Mouse (Mus musculus): ENCODE results near the gene Itgal. TPM values are rescaled to one million over a fixed set of nuclear protein-coding genes. Genes with fewer than 3 reads are reported as not detected.
A peak's percentile ranks its signal among the peaks of the same experiment; 100 is the strongest.

Gene Itgal
- polyA plus RNA-seq, 1 experiment, result 0.07 TPM

GRCm38 (mm10) chr7:127255965-127256364 is 40.1 kb upstream of the Itgal start:
- Histone ChIP-seq H3ac (ENCODE audit: control insufficient read depth, insufficient read length, low read depth) (no peak overlapping the region), H3K4me3 (ENCODE audit: insufficient read depth, poor library complexity, severe bottlenecking) (no peak overlapping the region), H3K79me3 (ENCODE audit: low read depth) (peaks cover 5% of the 10 kb centered on the region), H3K79me2 (ENCODE audit: control insufficient read depth, insufficient read depth) (peaks cover 17% of the 10 kb centered on the region), H3K27me3 (ENCODE audit: control insufficient read depth, insufficient read depth, insufficient read length) (no peaks in the 10 kb centered on the region), H3K36me3 (ENCODE audit: control insufficient read depth, insufficient read depth) (peaks cover 13% of the 10 kb centered on the region)
- no peak for TF ChIP-seq CTCF (IDR thresholded peaks at IDR 0.05; ENCODE audit: control insufficient read depth, insufficient read depth, insufficient read length)
- TF ChIP-seq CEBPB (IDR thresholded peaks at IDR 0.05; ENCODE audit: low read depth), result no peak
- no peak for TF ChIP-seq MYOD1 (IDR thresholded peaks at IDR 0.05; ENCODE audit: control insufficient read depth, insufficient read length, low read depth)

GRCm38 (mm10) chr7:127256518-127256917 is 39.5 kb upstream of the Itgal start:
- TF ChIP-seq MYOD1 (IDR thresholded peaks at IDR 0.05; ENCODE audit: control insufficient read depth, insufficient read length, low read depth), result no peak
- TF ChIP-seq MYOG (IDR thresholded peaks at IDR 0.05; ENCODE audit: control insufficient read depth, extremely low read depth, insufficient read length), result no peak
- no peak for TF ChIP-seq CTCF (IDR thresholded peaks at IDR 0.05; ENCODE audit: control insufficient read depth, insufficient read depth, insufficient read length)
- TF ChIP-seq CEBPB (IDR thresholded peaks at IDR 0.05; ENCODE audit: low read depth), result no peak
- TF ChIP-seq MAX (IDR thresholded peaks at IDR 0.05), result no peak
- no peak for TF ChIP-seq USF1 (IDR thresholded peaks at IDR 0.05; ENCODE audit: low read depth)
- no peak for TF ChIP-seq FOSL1 (IDR thresholded peaks at IDR 0.05; ENCODE audit: insufficient read depth, low read length, poor library complexity, severe bottlenecking)
- Histone ChIP-seq H3ac (ENCODE audit: control insufficient read depth, insufficient read length, low read depth) (no peak overlapping the region), H3K4me3 (ENCODE audit: insufficient read depth, poor library complexity, severe bottlenecking) (no peak overlapping the region), H3K36me3 (ENCODE audit: control insufficient read depth, insufficient read depth) (peaks cover 13% of the 10 kb centered on the region), H3K79me2 (ENCODE audit: control insufficient read depth, insufficient read depth) (peaks cover 17% of the 10 kb centered on the region), H3K79me3 (ENCODE audit: low read depth) (peaks cover 5% of the 10 kb centered on the region), H3K27me3 (ENCODE audit: control insufficient read depth, insufficient read depth, insufficient read length) (no peaks in the 10 kb centered on the region)

GRCm38 (mm10) chr7:127259186-127259905 is 36.7 kb upstream of the Itgal start:
- no peak for TF ChIP-seq MYOD1 (IDR thresholded peaks at IDR 0.05; ENCODE audit: control insufficient read depth, insufficient read length, low read depth)
- no peak for TF ChIP-seq CEBPB (IDR thresholded peaks at IDR 0.05; ENCODE audit: low read depth)
- no peak for TF ChIP-seq FOSL1 (IDR thresholded peaks at IDR 0.05; ENCODE audit: insufficient read depth, low read length, poor library complexity, severe bottlenecking)
- TF ChIP-seq CTCF (IDR thresholded peaks at IDR 0.05; ENCODE audit: control insufficient read depth, insufficient read depth, insufficient read length), result no peak
- no peak for TF ChIP-seq MAX (IDR thresholded peaks at IDR 0.05)
- no peak for TF ChIP-seq USF1 (IDR thresholded peaks at IDR 0.05; ENCODE audit: low read depth)
- TF ChIP-seq MYOG (IDR thresholded peaks at IDR 0.05; ENCODE audit: control insufficient read depth, extremely low read depth, insufficient read length), result no peak
- H3K79me3 ChIP-seq (ENCODE audit: low read depth), result peaks cover 5% of the 10 kb centered on the region
- peaks cover 13% of the 10 kb centered on the region for H3K36me3 ChIP-seq (ENCODE audit: control insufficient read depth, insufficient read depth)
- H3K4me3 ChIP-seq (ENCODE audit: insufficient read depth, poor library complexity, severe bottlenecking), result peak overlapping the region; percentile 61
- no peaks in the 10 kb centered on the region for H3K27me3 ChIP-seq (ENCODE audit: control insufficient read depth, insufficient read depth, insufficient read length)
- H3ac ChIP-seq (ENCODE audit: control insufficient read depth, insufficient read length, low read depth), result no peak overlapping the region
- peaks cover 17% of the 10 kb centered on the region for H3K79me2 ChIP-seq (ENCODE audit: control insufficient read depth, insufficient read depth)

GRCm38 (mm10) chr7:127260309-127261111 is 35.5 kb upstream of the Itgal start, which contains the start of gene Dctpp1:
Dctpp1 (minus strand) TSS chr7:127260709.
- H3ac ChIP-seq (ENCODE audit: control insufficient read depth, insufficient read length, low read depth), result peak within 1 kb of the TSS; percentile 71
- peaks cover 13% of the 10 kb centered on the region for H3K36me3 ChIP-seq (ENCODE audit: control insufficient read depth, insufficient read depth)
- H3K27me3 ChIP-seq (ENCODE audit: control insufficient read depth, insufficient read depth, insufficient read length), result no peaks in the 10 kb centered on the region
- H3K79me2 ChIP-seq (ENCODE audit: control insufficient read depth, insufficient read depth), result peaks cover 17% of the 10 kb centered on the region
- peaks cover 5% of the 10 kb centered on the region for H3K79me3 ChIP-seq (ENCODE audit: low read depth)
- TF ChIP-seq CTCF (IDR thresholded peaks at IDR 0.05; ENCODE audit: control insufficient read depth, insufficient read depth, insufficient read length) (peak; percentile 71), MAX (IDR thresholded peaks at IDR 0.05) (peak; percentile 82), MYOG (IDR thresholded peaks at IDR 0.05; ENCODE audit: control insufficient read depth, extremely low read depth, insufficient read length) (no peak)
- H3K4me3 ChIP-seq (ENCODE audit: insufficient read depth, poor library complexity, severe bottlenecking), result peak within 1 kb of the TSS; percentile 61

- H3K27me3 ChIP-seq (ENCODE audit: control insufficient read depth, insufficient read depth, insufficient read length), result no peaks in the 10 kb centered on the region
- TF ChIP-seq MYOD1 (IDR thresholded peaks at IDR 0.05; ENCODE audit: control insufficient read depth, insufficient read length, low read depth) (no peak), MAX (IDR thresholded peaks at IDR 0.05) (no peak), USF1 (IDR thresholded peaks at IDR 0.05; ENCODE audit: low read depth) (no peak), MYOG (IDR thresholded peaks at IDR 0.05; ENCODE audit: control insufficient read depth, extremely low read depth, insufficient read length) (no peak), CTCF (IDR thresholded peaks at IDR 0.05; ENCODE audit: control insufficient read depth, insufficient read depth, insufficient read length) (no peak), CEBPB (IDR thresholded peaks at IDR 0.05; ENCODE audit: low read depth) (no peak), FOSL1 (IDR thresholded peaks at IDR 0.05; ENCODE audit: insufficient read depth, low read length, poor library complexity, severe bottlenecking) (no peak)
- H3K79me2 ChIP-seq (ENCODE audit: control insufficient read depth, insufficient read depth), result peaks cover 17% of the 10 kb centered on the region
- no peak overlapping the region for H3K4me3 ChIP-seq (ENCODE audit: insufficient read depth, poor library complexity, severe bottlenecking)
- H3ac ChIP-seq (ENCODE audit: control insufficient read depth, insufficient read length, low read depth), result no peak overlapping the region
- H3K79me3 ChIP-seq (ENCODE audit: low read depth), result peaks cover 5% of the 10 kb centered on the region
- H3K36me3 ChIP-seq (ENCODE audit: control insufficient read depth, insufficient read depth), result no peaks in the 10 kb centered on the region
Measured at GRCm38 (mm10) chr7:127262218-127262961, 33.7 kb upstream of the Itgal start.

All from C2C12 (cell line).